Mouse (Mus musculus) hindbrain, postnatal 0 days (tissue): ENCODE measurements around the gene Cenph. TPM values are rescaled to one million over a fixed set of nuclear protein-coding genes. Genes with fewer than 3 reads are reported as not detected.
A peak's percentile ranks its signal among the peaks of the same experiment; 100 is the strongest.

ENCODE experiments used
- ATAC-seq: fragments of 200-750 bp; cut with Nextera tagmentation; 2 replicates; pipeline ENCODE4 v1.8.0; 2017; ENCODE audit warnings: mild to moderate bottlenecking, moderate TSS enrichment, moderate library complexity
- DNase-seq: peaks from one replicate; pipeline ENCODE4 v3.0.0-alpha.2; 2015; ENCODE audit warnings: low spot score
- H3K27ac ChIP-seq: fragments of 300-500 bp; sonication (generic); 2 replicates; pipeline ENCODE4 v1.5.1; 2014; ENCODE audit warnings: mild to moderate bottlenecking
- H3K27me3 ChIP-seq: fragments of 300-500 bp; sonication (generic); 2 replicates; pipeline ENCODE4 v1.6.1; 2014; ENCODE audit warnings: low read length, mixed read lengths; ENCODE audit not compliant: insufficient read depth
- H3K36me3 ChIP-seq: fragments of 300-500 bp; sonication (generic); 2 replicates; pipeline ENCODE4 v1.6.1; 2014; ENCODE audit warnings: low read length, mixed read lengths; ENCODE audit not compliant: insufficient read depth
- H3K4me1 ChIP-seq: fragments of 300-500 bp; sonication (generic); 2 replicates; pipeline ENCODE4 v1.6.1; 2014; ENCODE audit warnings: antibody characterized with exemption, low read length, mixed read lengths; ENCODE audit not compliant: insufficient read depth
- H3K4me2 ChIP-seq: fragments of 300-500 bp; sonication (generic); 2 replicates; pipeline ENCODE4 v1.6.1; 2014; ENCODE audit warnings: low read depth, mild to moderate bottlenecking, low read length, moderate library complexity, mixed read lengths
- H3K4me3 ChIP-seq: fragments of 300-500 bp; sonication (generic); 2 replicates; pipeline ENCODE4 v1.5.1; 2014; ENCODE audit warnings: low read length
- H3K9ac ChIP-seq: fragments of 300-500 bp; sonication (generic); replicated peaks from 2 replicates; pipeline ENCODE4 v1.6.1; 2014; ENCODE audit warnings: mild to moderate bottlenecking, low read length, moderate library complexity, mixed read lengths
- H3K9me3 ChIP-seq: fragments of 300-500 bp; sonication (generic); 2 replicates; pipeline ENCODE4 v1.6.1; 2016; ENCODE audit warnings: low read length, mixed read lengths
- CTCF ChIP-seq: IDR thresholded peaks from 2 replicates; pipeline ENCODE4 v1.5.1; 2016; ENCODE audit warnings: antibody characterized with exemption, control low read depth, low read depth
- WGBS: fragments of 180-500 bp; shearing (Covaris S2); extraction: QIAGEN DNeasy Blood & Tissue Kit; methylation state at CpG from one replicate; pipeline ENCODE4 v1.1.7; 2014; 5-methylcytosine and 5-hydroxymethylcytosine counted together
- polyA plus RNA-seq: library from polyadenylated mRNA; unstranded; fragments of >200 nt; fragmentation: Nextera tagmentation; extraction: Ambion mirVana; gene quantifications from 2 replicates; pipeline ENCODE4 v1.2.1, GENCODE M21; 2015
- total RNA-seq: library from RNA; depleted of rRNA; stranded (reverse); fragments of >200 nt; gene quantifications from 2 replicates; pipeline ENCODE4 v1.2.3, GENCODE M21; 2014

Cenph gene
- total and polyA plus RNA-seq, 2 experiments from 2014 or later = 1.7 to 8.4 TPM

DNA sequence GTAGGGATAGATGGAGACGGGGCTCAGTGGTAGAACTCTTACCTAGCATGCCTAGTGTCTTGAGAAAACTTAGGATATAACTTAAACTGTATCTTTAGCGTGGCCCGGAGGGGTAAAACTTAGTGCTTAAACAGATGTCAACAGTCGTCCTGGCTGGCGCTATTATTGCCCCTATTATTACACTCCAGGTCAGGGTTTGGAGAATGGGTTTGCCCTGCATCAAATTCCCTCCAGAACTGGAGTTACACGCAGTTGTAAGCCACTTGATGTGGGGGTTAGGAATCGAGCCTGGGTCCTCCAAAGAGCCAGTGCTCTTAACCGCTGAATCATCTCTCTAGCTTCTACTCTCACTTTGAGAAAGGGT is 339 bp upstream of the Cenph start:
- Histone ChIP-seq H3K4me1 (no peaks in the 10 kb centered on the region; the same call in 1 of the 2 replicates), H3K36me3 (no peaks in the 10 kb centered on the region), H3K27ac (peak overlapping the region; percentile 49; the same call in 1 of the 2 replicates), H3K9me3 (no peaks in the 10 kb centered on the region), H3K4me2 (peak overlapping the region; percentile 97), H3K4me3 (peak overlapping the region; percentile 69), H3K9ac (peak overlapping the region; percentile 37; the same call in 1 of the 2 replicates), H3K27me3 (no peaks in the 10 kb centered on the region)
- no peak for DNase-seq
- 10% methylated on average over 8 of the region's 8 CpGs for WGBS
- ATAC-seq = no peak
- TF ChIP-seq CTCF = no peak

DNA sequence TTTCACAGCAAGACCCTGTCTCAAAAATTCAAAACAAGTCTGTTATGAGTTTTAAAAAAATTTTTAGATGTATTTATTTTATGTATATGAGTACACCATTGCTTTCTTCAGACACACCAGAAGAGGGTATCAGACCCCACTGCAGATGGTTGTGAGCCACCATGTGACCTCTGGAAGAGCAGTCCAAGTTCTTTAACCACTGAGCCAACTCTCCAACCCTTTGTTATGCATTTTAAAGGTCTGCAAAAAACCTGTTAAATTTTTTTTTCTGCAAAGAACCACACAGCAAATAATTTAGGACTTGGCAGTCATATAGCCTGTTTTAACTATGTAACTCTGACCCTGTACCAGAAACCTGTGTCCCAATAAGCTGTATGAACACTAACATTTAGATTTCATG is 995 bp downstream of the Cenph start:
- H3K27ac ChIP-seq = no peak overlapping the region
- no peaks in the 10 kb centered on the region for H3K9me3 ChIP-seq
- no peaks in the 10 kb centered on the region for H3K36me3 ChIP-seq
- peak overlapping the region; percentile 97 for H3K4me2 ChIP-seq
- no peaks in the 10 kb centered on the region for H3K27me3 ChIP-seq
- H3K9ac ChIP-seq = no peak overlapping the region; the same call in 1 of the 2 replicates
- ATAC-seq = no peak
- no peak for TF ChIP-seq CTCF
- DNase-seq = no peak
- no peaks in the 10 kb centered on the region; the same call in 1 of the 2 replicates for H3K4me1 ChIP-seq
- H3K4me3 ChIP-seq = peak overlapping the region; percentile 69; the same call in 1 of the 2 replicates

DNA sequence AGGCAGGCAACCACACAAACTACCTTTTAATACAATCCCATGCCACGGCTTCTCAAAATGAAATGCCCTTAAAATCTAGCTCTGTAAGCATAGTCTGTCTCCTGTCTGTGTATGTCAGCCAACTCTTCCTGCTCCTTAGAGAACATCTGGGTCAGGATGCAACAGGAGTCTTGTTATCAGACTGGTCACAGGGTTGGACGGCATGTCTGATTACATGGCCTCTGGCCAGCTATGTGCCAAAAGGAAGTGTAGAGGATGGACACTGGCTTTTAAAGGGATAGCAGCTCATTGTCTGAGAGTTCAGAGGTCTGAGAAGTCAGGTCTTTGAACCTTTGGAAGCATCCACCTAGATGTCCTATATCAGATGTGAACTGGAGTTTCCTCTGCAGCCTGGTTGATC is 20.4 kb downstream of the Cenph start:
- ATAC-seq (no peak), DNase-seq (no peak)
- no peak for TF ChIP-seq CTCF
- WGBS = 81% methylated on average over 2 of the region's 2 CpGs
- H3K9me3 ChIP-seq = no peaks in the 10 kb centered on the region
- H3K4me1 ChIP-seq = no peaks in the 10 kb centered on the region
- no peak overlapping the region for H3K4me3 ChIP-seq
- H3K9ac ChIP-seq = no peak overlapping the region
- H3K27ac ChIP-seq = no peak overlapping the region
- no peak overlapping the region for H3K4me2 ChIP-seq
- no peaks in the 10 kb centered on the region for H3K27me3 ChIP-seq
- no peaks in the 10 kb centered on the region for H3K36me3 ChIP-seq

DNA sequence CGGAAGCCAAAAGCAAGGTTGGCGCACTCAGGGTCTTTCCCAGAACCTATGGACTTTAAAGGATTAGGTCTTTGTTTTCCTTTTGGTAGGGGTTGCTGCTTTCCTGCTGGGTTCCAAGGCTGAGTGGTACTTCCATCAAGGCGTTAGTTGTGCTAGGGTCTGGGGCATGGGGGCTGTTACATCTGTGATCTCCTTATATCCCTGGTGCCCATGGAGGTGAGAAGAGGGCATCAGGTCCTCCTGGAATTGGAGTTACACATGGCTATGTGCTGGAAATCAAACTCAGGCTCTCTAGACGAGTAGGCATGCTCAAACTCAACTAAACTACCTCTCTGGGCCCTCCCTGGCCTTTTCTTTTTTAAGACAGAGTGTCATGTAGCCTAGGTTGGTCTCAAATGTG is 21.5 kb downstream of the Cenph start:
- WGBS = 67% methylated on average over 4 of the region's 4 CpGs
- Histone ChIP-seq H3K4me3 (no peak overlapping the region), H3K4me1 (no peaks in the 10 kb centered on the region), H3K9me3 (no peaks in the 10 kb centered on the region), H3K36me3 (no peaks in the 10 kb centered on the region), H3K9ac (no peak overlapping the region), H3K4me2 (no peak overlapping the region), H3K27me3 (no peaks in the 10 kb centered on the region), H3K27ac (no peak overlapping the region)
- TF ChIP-seq CTCF = no peak
- DNase-seq (no peak), ATAC-seq (no peak)

DNA sequence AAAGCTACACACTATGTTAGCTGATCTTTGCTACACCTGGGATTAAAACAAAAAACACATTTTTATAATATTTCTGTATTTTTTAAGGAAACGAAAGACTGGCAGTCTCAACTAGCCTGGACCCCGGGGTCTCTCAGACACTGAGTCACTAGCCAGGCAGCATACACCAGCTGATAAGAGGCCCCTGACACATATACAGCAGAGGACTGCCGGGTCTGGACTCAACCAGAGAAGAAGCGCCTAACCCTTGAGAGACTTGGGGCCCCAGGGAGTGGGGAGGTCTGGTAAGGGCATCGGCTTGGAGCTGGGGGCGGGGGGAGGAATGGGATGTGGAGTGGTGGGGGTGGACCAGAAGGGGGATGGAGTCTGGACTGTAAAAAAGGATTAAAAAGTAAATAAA is 22.7 kb downstream of the Cenph start:
- no peak for TF ChIP-seq CTCF
- ATAC-seq = no peak
- 90% methylated on average over 6 of the region's 6 CpGs for WGBS

DNA sequence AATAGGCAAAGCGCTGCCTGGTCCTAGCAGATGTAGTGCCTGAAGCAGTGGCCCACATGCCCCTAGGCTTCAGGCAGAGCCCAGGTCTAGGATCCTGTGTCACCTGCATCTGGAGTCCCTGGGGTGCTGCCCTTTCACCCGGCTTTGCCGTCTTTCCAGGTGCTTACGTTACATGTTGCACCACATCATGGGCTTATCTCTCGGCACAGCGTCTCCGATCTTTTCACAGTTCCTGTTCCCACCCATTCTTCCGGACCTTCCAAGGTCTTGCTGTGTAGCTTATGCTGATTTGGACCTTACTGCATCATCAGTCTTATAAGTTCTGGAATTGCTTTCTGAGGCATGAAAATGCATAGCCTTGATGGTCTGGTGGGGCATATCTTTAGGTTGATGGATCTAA is 23.2 kb downstream of the Cenph start:
- no peaks in the 10 kb centered on the region for H3K9me3 ChIP-seq
- no peaks in the 10 kb centered on the region for H3K27me3 ChIP-seq
- 89% methylated on average over 8 of the region's 8 CpGs for WGBS
- no peak overlapping the region for H3K9ac ChIP-seq
- H3K4me3 ChIP-seq = no peak overlapping the region
- H3K27ac ChIP-seq = no peak overlapping the region
- ATAC-seq = no peak
- no peak for TF ChIP-seq CTCF
- H3K4me2 ChIP-seq = no peak overlapping the region
- no peak for DNase-seq
- no peaks in the 10 kb centered on the region for H3K4me1 ChIP-seq
- no peaks in the 10 kb centered on the region for H3K36me3 ChIP-seq

More for the DNA sequence above, 22.7 kb downstream of the Cenph start:
- Histone ChIP-seq H3K9me3 (no peaks in the 10 kb centered on the region), H3K4me1 (no peaks in the 10 kb centered on the region), H3K9ac (no peak overlapping the region), H3K36me3 (no peaks in the 10 kb centered on the region), H3K27ac (no peak overlapping the region), H3K4me3 (no peak overlapping the region), H3K4me2 (no peak overlapping the region), H3K27me3 (no peaks in the 10 kb centered on the region)
- no peak for DNase-seq

DNA sequence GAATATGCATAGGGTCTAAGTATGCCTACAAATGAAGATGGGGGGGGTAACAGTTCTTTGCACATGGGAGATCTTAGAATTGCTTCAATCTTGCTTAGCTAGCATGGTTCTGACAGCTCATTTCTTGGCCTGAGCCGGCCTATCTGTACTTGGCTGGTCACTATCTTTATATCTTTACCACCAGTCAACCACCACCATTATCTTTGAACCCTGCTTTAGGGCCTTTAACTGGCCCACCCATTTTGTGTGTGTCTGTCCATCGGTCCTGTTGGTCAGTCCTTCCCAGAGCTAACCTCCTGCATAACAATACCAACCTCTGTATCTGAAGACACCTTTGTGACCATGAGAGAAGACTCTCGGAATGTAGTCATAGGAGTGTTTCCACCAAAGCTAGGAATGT is 24.3 kb downstream of the Cenph start:
- H3K4me2 ChIP-seq = no peak overlapping the region
- H3K4me3 ChIP-seq = no peak overlapping the region
- ATAC-seq = no peak
- WGBS = 86% methylated on average over 3 of the region's 3 CpGs
- H3K4me1 ChIP-seq = no peaks in the 10 kb centered on the region
- H3K9ac ChIP-seq = no peak overlapping the region
- no peak overlapping the region for H3K27ac ChIP-seq
- DNase-seq = no peak
- no peak for TF ChIP-seq CTCF
- no peaks in the 10 kb centered on the region for H3K27me3 ChIP-seq
- no peaks in the 10 kb centered on the region for H3K36me3 ChIP-seq
- no peaks in the 10 kb centered on the region for H3K9me3 ChIP-seq

DNA sequence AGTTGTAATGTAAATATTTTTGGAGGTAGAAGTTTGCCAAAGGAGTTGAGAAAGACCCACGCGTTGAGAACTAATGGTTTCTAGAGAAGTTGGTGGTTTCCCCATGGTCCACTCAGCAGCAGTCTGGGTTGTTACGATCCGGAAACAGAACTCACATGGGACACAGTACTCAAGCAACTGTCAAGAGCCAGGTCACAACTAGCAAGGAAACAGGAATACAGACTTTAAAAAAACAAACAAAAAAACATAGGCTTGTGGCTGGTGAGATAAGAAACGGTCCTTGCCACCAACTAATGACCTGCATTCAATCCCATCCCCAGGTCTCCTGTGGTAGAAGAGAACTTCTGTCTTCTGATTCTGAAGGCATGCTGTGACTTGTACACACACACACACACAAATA is 24.9 kb downstream of the Cenph start:
- ATAC-seq = no peak
- no peaks in the 10 kb centered on the region for H3K36me3 ChIP-seq
- no peak overlapping the region for H3K9ac ChIP-seq
- WGBS = 82% methylated on average over 5 of the region's 5 CpGs
- H3K9me3 ChIP-seq = no peaks in the 10 kb centered on the region
- no peak overlapping the region for H3K27ac ChIP-seq
- H3K4me2 ChIP-seq = no peak overlapping the region
- DNase-seq = no peak
- TF ChIP-seq CTCF = no peak
- no peak overlapping the region for H3K4me3 ChIP-seq
- no peaks in the 10 kb centered on the region for H3K4me1 ChIP-seq
- H3K27me3 ChIP-seq = no peaks in the 10 kb centered on the region
